Mouse (Mus musculus) embryonic facial prominence, embryonic 13.5 days (tissue): ENCODE results near the gene Tpst2. TPM values are rescaled to one million over a fixed set of nuclear protein-coding genes. Genes with fewer than 3 reads are reported as not detected.
"Not testable (repeated sequence)": the region's sequence is repeated elsewhere in the genome, so short reads cannot be mapped to it uniquely, and the experiment has no call there.

Experiments
- ATAC-seq: fragments of 200-750 bp; cut with Nextera tagmentation; 2 replicates; pipeline ENCODE4 v1.8.0; 2017; ENCODE audit warnings: low read depth; ENCODE audit not compliant: insufficient number of reproducible peaks, insufficient read depth, low FRiP score, low TSS enrichment
- H3K27ac ChIP-seq: fragments of 300-500 bp; sonication (generic); 2 replicates; pipeline ENCODE4 v1.5.1; 2015; ENCODE audit warnings: moderate library complexity, mild to moderate bottlenecking, inconsistent platforms
- H3K27me3 ChIP-seq: fragments of 300-500 bp; sonication (generic); 2 replicates; pipeline ENCODE4 v1.6.1; 2015; ENCODE audit warnings: mild to moderate bottlenecking, inconsistent platforms
- H3K36me3 ChIP-seq: fragments of 300-500 bp; sonication (generic); 2 replicates; pipeline ENCODE4 v1.6.1; 2015; ENCODE audit warnings: mild to moderate bottlenecking, inconsistent platforms
- H3K4me1 ChIP-seq: fragments of 300-500 bp; sonication (generic); 2 replicates; pipeline ENCODE4 v1.6.1; 2015; ENCODE audit warnings: inconsistent platforms
- H3K4me2 ChIP-seq: fragments of 300-500 bp; sonication (generic); 2 replicates; pipeline ENCODE4 v1.6.1; 2015; ENCODE audit warnings: moderate library complexity, mild to moderate bottlenecking, inconsistent platforms
- H3K4me3 ChIP-seq: fragments of 300-500 bp; sonication (generic); 2 replicates; pipeline ENCODE4 v1.5.1; 2015; ENCODE audit warnings: mild to moderate bottlenecking, inconsistent platforms
- H3K9ac ChIP-seq: fragments of 300-500 bp; sonication (generic); 2 replicates; pipeline ENCODE4 v1.6.1; 2015; ENCODE audit warnings: mild to moderate bottlenecking, inconsistent platforms
- H3K9me3 ChIP-seq: fragments of 300-500 bp; sonication (generic); 2 replicates; pipeline ENCODE4 v1.6.1; 2016; ENCODE audit warnings: inconsistent platforms
- WGBS: fragments of 180-500 bp; shearing (Covaris S2); methylation state at CpG from one replicate; pipeline ENCODE4 v1.1.7; 2015; ENCODE audit warnings: mixed read lengths; 5-methylcytosine and 5-hydroxymethylcytosine counted together
- polyA plus RNA-seq: library from polyadenylated mRNA; unstranded; fragments of >200 nt; fragmentation: Nextera tagmentation; extraction: Ambion mirVana; gene quantifications from 2 replicates; pipeline ENCODE4 v1.2.1, GENCODE M21; 2015

Tpst2 gene
- polyA plus RNA-seq, 1 experiment from 2014 or later: 38.7 TPM

DNA sequence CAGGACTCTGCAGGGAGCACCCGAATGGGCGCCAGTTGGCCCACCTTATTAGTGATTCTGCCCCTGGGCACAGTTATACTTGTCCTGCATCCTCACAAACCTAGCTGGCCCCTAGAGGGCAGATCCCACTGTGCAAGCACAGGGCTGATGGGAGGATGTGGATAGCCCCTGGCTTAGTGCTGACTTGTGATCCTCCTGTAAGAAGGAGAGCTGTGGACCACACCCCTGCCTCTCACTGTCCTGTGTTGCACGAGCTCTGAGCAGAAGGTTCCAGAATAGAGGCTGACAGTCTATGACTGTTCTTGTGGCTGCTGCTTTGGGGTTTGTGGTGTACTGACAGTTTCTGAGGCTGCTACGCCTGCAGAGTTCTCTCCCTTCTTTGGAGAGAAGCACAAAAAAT is 25.2 kb downstream of the Tpst2 start:
- Histone ChIP-seq H3K27ac (no peak overlapping the region), H3K36me3 (peaks cover 20% of the 10 kb centered on the region), H3K9ac (0 out of 2 replicates have a peak overlapping the region, but pooled peaks have one; percentile 36), H3K9me3 (no peaks in the 10 kb centered on the region), H3K4me3 (no peak overlapping the region), H3K4me2 (no peak overlapping the region), H3K27me3 (no peaks in the 10 kb centered on the region), H3K4me1 (peaks cover 6% of the 10 kb centered on the region; the same call in 1 of the 2 replicates)
- 85% methylated on average over 4 of the region's 4 CpGs for WGBS
- no peak for ATAC-seq

DNA sequence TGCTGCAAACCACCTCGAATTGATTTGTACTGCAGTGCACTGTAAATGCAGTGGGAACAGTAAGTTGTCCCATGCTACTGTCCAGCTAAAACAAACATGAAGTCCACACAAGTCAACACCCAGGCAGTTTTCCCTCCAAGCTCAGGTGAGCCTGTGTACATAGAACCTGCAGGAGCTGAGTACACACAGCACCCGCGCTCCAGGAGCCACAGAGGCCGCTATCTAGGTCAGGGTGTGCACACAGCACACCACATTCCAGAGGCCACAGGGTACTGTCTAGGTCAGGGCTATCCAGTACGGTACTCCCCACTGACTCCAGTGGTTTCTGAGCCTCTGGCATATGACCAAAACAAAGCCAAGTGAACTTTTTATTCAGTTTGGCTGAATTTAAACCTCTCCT is 25.8 kb downstream of the Tpst2 start:
- ATAC-seq: no peak
- Histone ChIP-seq H3K36me3 (peaks cover 22% of the 10 kb centered on the region), H3K27ac (peak overlapping the region; percentile 7; the same call in 1 of the 2 replicates), H3K27me3 (no peaks in the 10 kb centered on the region), H3K4me1 (peaks cover under 1% of the 10 kb centered on the region; the same call in 1 of the 2 replicates), H3K9me3 (no peaks in the 10 kb centered on the region), H3K4me3 (no peak overlapping the region), H3K9ac (no peak overlapping the region), H3K4me2 (no peak overlapping the region)
- 89% methylated on average over 5 of the region's 5 CpGs for WGBS

DNA sequence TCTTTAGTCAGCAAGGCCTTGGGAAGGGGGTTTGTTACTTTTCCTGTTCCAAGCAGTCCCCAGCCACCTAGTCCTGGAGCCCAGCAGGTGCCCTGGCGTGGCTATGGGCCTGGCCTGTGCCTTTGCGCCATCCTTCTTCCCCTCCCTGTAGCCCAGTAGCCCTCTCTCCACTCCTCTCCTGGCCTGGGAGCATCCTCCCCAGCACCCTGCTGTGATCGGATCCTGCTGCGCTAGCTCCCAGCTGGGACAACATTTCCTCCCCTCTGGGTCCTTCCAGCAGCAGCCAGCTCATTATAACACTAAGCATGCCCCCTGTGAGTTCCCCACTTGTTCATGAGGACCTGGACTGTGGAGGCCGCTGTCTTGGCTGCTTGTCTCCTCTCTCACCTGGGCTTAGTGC is 29.4 kb downstream of the Tpst2 start:
- no peak for ATAC-seq
- no peaks in the 10 kb centered on the region for H3K27me3 ChIP-seq
- H3K4me2 ChIP-seq: no peak overlapping the region
- H3K36me3 ChIP-seq: peaks cover 53% of the 10 kb centered on the region
- H3K4me3 ChIP-seq: no peak overlapping the region
- no peaks in the 10 kb centered on the region for H3K9me3 ChIP-seq
- no peaks in the 10 kb centered on the region for H3K4me1 ChIP-seq
- no peak overlapping the region for H3K9ac ChIP-seq
- WGBS: 65% methylated on average over 5 of the region's 5 CpGs
- H3K27ac ChIP-seq: no peak overlapping the region

DNA sequence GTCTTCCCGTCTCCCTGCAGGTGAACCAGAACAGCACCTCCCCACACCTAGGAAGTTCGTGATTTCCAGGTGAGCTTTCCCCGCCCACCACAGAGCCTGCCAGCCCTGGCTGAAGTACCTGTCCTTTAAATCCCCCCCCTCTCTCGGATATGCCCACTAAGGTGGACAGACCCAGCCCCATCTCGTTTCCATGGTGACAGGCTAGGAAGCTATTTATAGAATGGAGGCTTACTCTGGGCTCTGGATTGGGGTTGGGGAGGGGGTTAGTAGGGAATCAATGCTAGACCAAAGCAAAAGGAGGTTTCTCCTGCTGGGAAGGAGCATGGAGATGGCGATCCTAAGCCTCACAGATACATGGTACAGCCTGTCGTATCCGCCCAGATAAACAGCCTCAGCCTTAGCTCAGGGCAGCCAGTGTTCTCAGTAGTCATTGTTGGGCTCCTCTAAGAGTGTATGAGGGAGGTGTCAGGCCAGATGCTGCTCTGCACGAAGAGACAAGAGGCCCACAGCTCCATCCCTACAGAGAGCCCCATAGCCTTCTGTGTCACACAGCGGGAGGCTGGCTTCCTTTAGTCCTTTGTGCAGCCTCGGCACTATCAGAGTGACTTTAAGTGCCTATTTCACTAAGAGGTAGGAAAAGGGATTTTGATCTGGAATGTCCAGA is 36.9 kb downstream of the Tpst2 start:
- H3K4me2 ChIP-seq: no peak overlapping the region
- H3K4me1 ChIP-seq: no peaks in the 10 kb centered on the region
- no peaks in the 10 kb centered on the region for H3K27me3 ChIP-seq
- H3K9ac ChIP-seq: no peak overlapping the region
- H3K27ac ChIP-seq: no peak overlapping the region
- no peak for ATAC-seq
- peaks cover 74% of the 10 kb centered on the region for H3K36me3 ChIP-seq
- no peaks in the 10 kb centered on the region for H3K9me3 ChIP-seq
- H3K4me3 ChIP-seq: no peak overlapping the region
- WGBS: 73% methylated on average over 11 of the region's 11 CpGs

DNA sequence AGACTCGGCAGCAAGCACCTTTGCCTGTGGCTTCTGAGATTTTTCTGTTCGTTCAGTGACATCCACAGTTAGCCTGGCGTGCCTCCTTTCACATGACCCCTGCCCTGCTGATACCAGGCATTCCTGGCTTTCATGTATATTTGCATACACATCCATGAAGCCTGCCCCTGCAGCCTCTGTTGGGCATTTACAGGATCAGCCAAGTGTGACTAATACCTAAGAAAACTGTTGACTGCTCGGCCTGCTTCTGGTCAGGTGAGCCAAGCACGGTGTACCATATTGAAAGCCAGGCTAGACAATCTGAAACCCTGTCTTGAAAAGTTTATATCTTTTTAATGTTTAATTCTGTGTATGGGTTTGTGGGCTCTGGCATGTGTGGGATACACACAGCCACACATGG is 40.0 kb downstream of the Tpst2 start:
- no peak for ATAC-seq
- 81% methylated on average over 5 of the region's 5 CpGs for WGBS
- H3K9ac ChIP-seq: no peak overlapping the region
- no peak overlapping the region for H3K4me2 ChIP-seq
- no peak overlapping the region for H3K27ac ChIP-seq
- H3K4me3 ChIP-seq: no peak overlapping the region
- peaks cover 47% of the 10 kb centered on the region for H3K36me3 ChIP-seq
- no peaks in the 10 kb centered on the region for H3K9me3 ChIP-seq
- no peaks in the 10 kb centered on the region for H3K27me3 ChIP-seq
- H3K4me1 ChIP-seq: no peaks in the 10 kb centered on the region

DNA sequence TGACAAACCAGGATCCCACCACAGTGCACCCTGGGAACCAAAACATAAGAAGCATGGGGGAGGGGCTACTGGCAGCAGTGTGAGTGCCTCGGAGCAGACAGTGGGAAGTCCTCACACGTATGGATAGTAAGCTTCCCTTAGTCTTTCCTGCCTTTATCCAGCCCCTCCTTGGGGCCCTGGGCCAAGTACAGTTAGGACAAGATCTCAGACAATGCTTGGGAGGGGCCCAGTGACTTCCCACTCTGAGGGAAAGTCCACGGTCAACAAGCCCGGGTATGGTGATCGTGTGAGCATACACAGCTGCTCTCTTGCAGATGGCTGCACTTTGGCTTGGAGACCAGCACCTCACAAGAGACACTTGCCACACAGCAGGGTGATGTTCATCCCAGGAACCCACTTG is 40.8 kb downstream of the Tpst2 start:
- H3K4me2 ChIP-seq: no peak overlapping the region
- no peaks in the 10 kb centered on the region for H3K27me3 ChIP-seq
- H3K9me3 ChIP-seq: no peaks in the 10 kb centered on the region
- H3K4me3 ChIP-seq: no peak overlapping the region
- 66% methylated on average over 5 of the region's 5 CpGs for WGBS
- H3K4me1 ChIP-seq: no peaks in the 10 kb centered on the region
- H3K9ac ChIP-seq: no peak overlapping the region
- no peak for ATAC-seq
- H3K27ac ChIP-seq: no peak overlapping the region
- H3K36me3 ChIP-seq: peaks cover 41% of the 10 kb centered on the region

DNA sequence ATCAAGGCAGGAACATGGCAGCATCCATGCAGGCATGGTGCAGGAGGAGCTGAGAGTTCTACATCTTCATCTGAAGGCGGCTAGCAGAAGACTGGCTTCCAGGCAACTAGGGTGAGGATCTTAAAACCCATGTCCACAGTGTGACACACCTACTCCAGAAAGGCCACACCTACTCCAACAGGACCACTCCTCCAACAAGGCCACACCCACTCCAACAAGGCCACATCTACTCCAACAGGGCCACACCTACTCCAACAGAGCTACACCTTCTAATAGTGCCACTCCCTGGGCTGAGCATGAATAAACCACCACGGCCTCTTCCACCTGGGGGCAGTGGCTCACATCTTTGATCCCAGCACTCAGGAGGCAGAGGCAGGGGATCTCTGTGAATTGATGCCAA is 42.9 kb downstream of the Tpst2 start:
- not testable (repeated sequence) for H3K27me3 ChIP-seq, H3K4me2 ChIP-seq, H3K4me1 ChIP-seq, H3K9ac ChIP-seq, ATAC-seq, H3K4me3 ChIP-seq, H3K27ac ChIP-seq, H3K9me3 ChIP-seq
- H3K36me3 ChIP-seq: peaks cover 21% of the 10 kb centered on the region
- WGBS: 57% methylated on average over 2 of the region's 2 CpGs

DNA sequence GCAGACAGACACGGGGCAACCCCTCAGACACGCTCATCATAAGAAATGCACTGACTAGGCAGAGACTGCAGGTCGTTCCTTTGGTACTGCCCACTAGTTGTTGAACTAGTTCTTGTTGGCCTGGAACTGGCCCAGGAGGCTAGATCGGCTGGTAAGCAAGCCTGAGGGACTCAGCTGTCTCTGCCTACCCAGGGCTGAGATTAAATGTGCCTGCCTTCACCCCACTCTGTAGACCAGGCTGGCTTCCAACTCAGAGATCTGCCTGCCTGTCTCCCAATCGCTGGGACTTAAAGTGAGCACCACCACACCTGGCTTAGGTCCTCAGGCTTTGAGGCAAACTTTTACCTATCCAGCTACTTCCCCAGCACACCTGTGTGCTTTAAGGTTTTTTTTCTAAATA is 43.9 kb downstream of the Tpst2 start:
- Histone ChIP-seq H3K36me3 (peaks cover 12% of the 10 kb centered on the region), H3K4me2 (no peak overlapping the region), H3K27ac (no peak overlapping the region), H3K9me3 (no peaks in the 10 kb centered on the region), H3K9ac (no peak overlapping the region), H3K27me3 (no peaks in the 10 kb centered on the region), H3K4me1 (no peaks in the 10 kb centered on the region; the same call in none of the 2 replicates), H3K4me3 (no peak overlapping the region)
- 71% methylated on average over 5 of the region's 5 CpGs for WGBS
- no peak for ATAC-seq

GRCm38 (mm10) chr5:112320936-112321335 is 44.4 kb downstream of the Tpst2 start:
- H3K4me3 ChIP-seq: no peak overlapping the region
- no peaks in the 10 kb centered on the region for H3K9me3 ChIP-seq
- H3K9ac ChIP-seq: no peak overlapping the region
- H3K4me1 ChIP-seq: no peaks in the 10 kb centered on the region; the same call in none of the 2 replicates
- H3K4me2 ChIP-seq: no peak overlapping the region
- WGBS: 63% methylated on average over 6 of the region's 6 CpGs
- H3K27me3 ChIP-seq: no peaks in the 10 kb centered on the region
- no peak overlapping the region for H3K27ac ChIP-seq
- peaks cover 7% of the 10 kb centered on the region for H3K36me3 ChIP-seq
- no peak for ATAC-seq

DNA sequence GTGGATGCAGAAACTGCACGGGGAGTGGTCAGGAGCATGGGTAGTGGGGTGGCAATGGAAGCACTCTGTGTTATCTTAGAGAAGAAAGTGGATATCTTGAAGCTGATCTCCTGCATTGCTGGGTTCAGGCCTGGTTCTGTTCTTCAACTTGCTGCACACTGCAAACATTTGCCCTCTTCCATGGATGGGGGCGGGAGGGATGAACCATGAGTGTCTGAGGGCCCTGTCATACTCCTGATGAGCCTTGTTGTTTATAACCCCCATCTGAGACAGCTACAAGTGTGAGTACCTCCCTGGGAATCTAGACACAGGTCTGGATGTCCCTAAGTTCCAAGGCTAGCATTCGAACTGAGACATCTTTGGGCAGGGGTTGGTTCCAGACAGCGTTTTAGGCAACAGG is 44.9 kb downstream of the Tpst2 start:
- no peak for ATAC-seq

DNA sequence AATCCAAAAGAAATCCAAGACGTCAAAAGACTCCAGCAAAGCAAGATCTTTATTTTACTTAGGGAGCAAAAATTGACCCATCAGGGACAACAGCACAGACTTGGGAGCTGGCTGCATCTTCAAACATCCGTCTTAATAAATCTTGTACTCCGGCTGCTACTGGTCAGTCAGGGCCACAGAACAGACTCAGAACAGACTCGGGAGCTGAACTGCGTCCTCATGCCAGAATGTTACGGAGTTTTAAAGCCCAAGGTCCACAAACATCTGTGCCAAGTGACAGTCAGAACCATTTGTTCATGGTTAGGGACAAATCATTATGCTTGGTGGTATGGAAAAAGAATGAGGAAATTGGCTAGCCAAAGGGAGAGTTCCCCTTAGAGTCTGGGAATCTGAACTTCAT is 46.8 kb downstream of the Tpst2 start:
- Histone ChIP-seq H3K4me1 (peaks cover 5% of the 10 kb centered on the region), H3K27ac (no peak overlapping the region), H3K4me3 (no peak overlapping the region), H3K9ac (no peak overlapping the region), H3K36me3 (peaks cover 6% of the 10 kb centered on the region), H3K27me3 (no peaks in the 10 kb centered on the region), H3K9me3 (no peaks in the 10 kb centered on the region), H3K4me2 (no peak overlapping the region)
- ATAC-seq: no peak
- 86% methylated on average over 6 of the region's 6 CpGs for WGBS

More for the DNA sequence above, 44.9 kb downstream of the Tpst2 start:
- Histone ChIP-seq H3K4me1 (no peaks in the 10 kb centered on the region; the same call in none of the 2 replicates), H3K4me3 (no peak overlapping the region), H3K9me3 (no peaks in the 10 kb centered on the region), H3K9ac (no peak overlapping the region), H3K36me3 (peaks cover 2% of the 10 kb centered on the region; the same call in 1 of the 2 replicates), H3K4me2 (no peak overlapping the region), H3K27me3 (no peaks in the 10 kb centered on the region), H3K27ac (no peak overlapping the region)
- 83% methylated on average over 4 of the region's 4 CpGs for WGBS
